Mouse (Mus musculus) duodenum, adult 2 months (tissue): Measurements from ENCODE around the gene Cphx1. TPM values are rescaled to one million over a fixed set of nuclear protein-coding genes. Genes with fewer than 3 reads are reported as not detected.

Experiments used
- polyA plus RNA-seq: library from polyadenylated mRNA; depleted of rRNA; stranded (reverse); fragments of >200 nt; gene quantifications from 2 replicates; pipeline ENCODE4 v1.2.3, GENCODE M21; 2012; ENCODE audit warnings: low replicate concordance; rRNA removed

The Cphx1 gene
- 0.07 TPM in 1 of 2 replicates, not detected in the other for polyA plus RNA-seq

GRCm38 (mm10) chr14:25938004-25938403, at the start of gene Cphx1:
Gene Cphx1 (plus strand): TSS chr14:25938304.

GRCm38 (mm10) chr14:25903000-25903399, 35.1 kb upstream of the Cphx1 start, which contains the start of gene Plac9a:
Gene Plac9a (minus strand): TSS chr14:25903100.

GRCm38 (mm10) chr14:25927562-25927881, 10.6 kb upstream of the Cphx1 start, which contains the start of gene Tmem254a:
Gene Tmem254a (minus strand): TSS chr14:25927672.

GRCm38 (mm10) chr14:25978371-25979241, 40.5 kb downstream of the Cphx1 start, which contains the start of gene Duxbl1:
Gene Duxbl1 (plus strand): TSS chr14:25978577.

Other genes with a start within 250 kb of the Cphx1 start
- 146 and 186 TPM in 2 replicates for gene Ppif, start 244.2 kb upstream of the Cphx1 start, polyA plus RNA-seq
- 8.3 and 9.9 TPM in 2 replicates for gene Zcchc24, start 169.3 kb upstream of the Cphx1 start, polyA plus RNA-seq
- 155 and 185 TPM in 2 replicates for gene Anxa11, start 96.1 kb upstream of the Cphx1 start, polyA plus RNA-seq
- not detected in 2 replicates for gene Plac9a, start 35.2 kb upstream of the Cphx1 start, polyA plus RNA-seq
- gene Tmem254a, start 10.6 kb upstream of the Cphx1 start, polyA plus RNA-seq: 9.5 and 17.0 TPM in 2 replicates
- gene Duxbl1, start 40.3 kb downstream of the Cphx1 start, polyA plus RNA-seq: 0.13 and 0.39 TPM in 2 replicates
- gene Gm9780, start 104.4 kb downstream of the Cphx1 start, polyA plus RNA-seq: 53.7 and 61.9 TPM in 2 replicates
- gene Tmem254c, start 129.1 kb downstream of the Cphx1 start, polyA plus RNA-seq: 22.5 and 26.5 TPM in 2 replicates
- not detected in 2 replicates for gene Cphx2, start 143.2 kb downstream of the Cphx1 start, polyA plus RNA-seq
- gene Cphx3, start 144.0 kb downstream of the Cphx1 start, polyA plus RNA-seq: not detected in 2 replicates
- not detected in 2 replicates for gene Duxbl2, start 180.0 kb downstream of the Cphx1 start, polyA plus RNA-seq
- gene Plac9b, start 244.2 kb downstream of the Cphx1 start, polyA plus RNA-seq: 6.2 and 10.2 TPM in 2 replicates